Mouse (Mus musculus) midbrain, embryonic 11.5 days (tissue): Measurements from ENCODE around the gene Phf1. TPM values are rescaled to one million over a fixed set of nuclear protein-coding genes. Genes with fewer than 3 reads are reported as not detected.

Experiments used
- ATAC-seq: fragments of 200-750 bp; cut with Nextera tagmentation; 2 replicates; pipeline ENCODE4 v1.8.0; 2017; ENCODE audit warnings: moderate TSS enrichment, moderate library complexity; ENCODE audit not compliant: low FRiP score
- DNase-seq: peaks from one replicate; pipeline ENCODE4 v3.0.0; 2015; ENCODE audit warnings: low spot score; ENCODE audit errors: missing footprints
- H3K27ac ChIP-seq: fragments of 300-500 bp; sonication (generic); 2 replicates; pipeline ENCODE4 v1.5.1; 2014; ENCODE audit warnings: low read depth, low read length
- H3K27me3 ChIP-seq: fragments of 300-500 bp; sonication (generic); 2 replicates; pipeline ENCODE4 v1.6.1; 2014; ENCODE audit warnings: mild to moderate bottlenecking, low read length, moderate library complexity, mixed read lengths; ENCODE audit not compliant: control insufficient read depth, insufficient read depth
- H3K36me3 ChIP-seq: fragments of 300-500 bp; sonication (generic); 2 replicates; pipeline ENCODE4 v1.6.1; 2014; ENCODE audit warnings: mild to moderate bottlenecking, low read length, moderate library complexity, mixed read lengths; ENCODE audit not compliant: control insufficient read depth, insufficient read depth
- H3K4me1 ChIP-seq: fragments of 300-500 bp; sonication (generic); 2 replicates; pipeline ENCODE4 v1.6.1; 2014; ENCODE audit warnings: low read length; ENCODE audit not compliant: control insufficient read depth, insufficient read depth
- H3K4me2 ChIP-seq: fragments of 300-500 bp; sonication (generic); 2 replicates; pipeline ENCODE4 v1.6.1; 2014; ENCODE audit warnings: mild to moderate bottlenecking, moderate library complexity
- H3K4me3 ChIP-seq: fragments of 300-500 bp; sonication (generic); 2 replicates; pipeline ENCODE4 v1.5.1; 2014; ENCODE audit warnings: low read depth, low read length
- H3K9ac ChIP-seq: fragments of 300-500 bp; sonication (generic); 2 replicates; pipeline ENCODE4 v1.6.1; 2014; ENCODE audit warnings: low read length
- H3K9me3 ChIP-seq: fragments of 300-500 bp; sonication (generic); 2 replicates; pipeline ENCODE4 v1.6.1; 2016; ENCODE audit warnings: low read length; ENCODE audit not compliant: control insufficient read depth
- WGBS: fragments of 180-500 bp; shearing (Covaris S2); extraction: QIAGEN DNeasy Blood & Tissue Kit; methylation state at CpG from one replicate; pipeline ENCODE4 v1.1.7; 2014; 5-methylcytosine and 5-hydroxymethylcytosine counted together
- polyA plus RNA-seq: library from polyadenylated mRNA; unstranded; fragments of >200 nt; fragmentation: Nextera tagmentation; extraction: Ambion mirVana; gene quantifications from 2 replicates; pipeline ENCODE4 v1.2.1, GENCODE M21; 2014

Gene Phf1
- polyA plus RNA-seq, 1 experiment from 2014 or later = 3.6 TPM

GRCm38 (mm10) chr17:26937883-26938695, 5.2 kb downstream of the Phf1 start:
- no peaks in the 10 kb centered on the region for H3K27me3 ChIP-seq
- WGBS = 64% methylated on average over 16 of the region's 16 CpGs
- H3K4me1 ChIP-seq = peaks cover 33% of the 10 kb centered on the region
- ATAC-seq (no peak), DNase-seq (peak; percentile 80)
- peaks cover 4% of the 10 kb centered on the region for H3K36me3 ChIP-seq
- H3K9ac ChIP-seq = peak overlapping the region; percentile 77
- no peaks in the 10 kb centered on the region for H3K9me3 ChIP-seq
- peak overlapping the region; percentile 98 for H3K4me2 ChIP-seq
- H3K27ac ChIP-seq = no peak overlapping the region; the same call in 1 of the 2 replicates
- H3K4me3 ChIP-seq = peak overlapping the region; percentile 67

GRCm38 (mm10) chr17:26938731-26939130, 5.9 kb downstream of the Phf1 start:
- no peaks in the 10 kb centered on the region for H3K27me3 ChIP-seq
- H3K9ac ChIP-seq = peak overlapping the region; percentile 77
- under 1% methylated on average over 21 of the region's 22 CpGs for WGBS
- peaks cover 4% of the 10 kb centered on the region for H3K36me3 ChIP-seq
- peak overlapping the region; percentile 57 for H3K27ac ChIP-seq
- no peaks in the 10 kb centered on the region for H3K9me3 ChIP-seq
- H3K4me3 ChIP-seq = peak overlapping the region; percentile 67
- peak; percentile 91 for DNase-seq
- peak overlapping the region; percentile 98 for H3K4me2 ChIP-seq
- peaks cover 27% of the 10 kb centered on the region for H3K4me1 ChIP-seq
- ATAC-seq = peak; percentile 1; the same call in 1 of the 2 replicates

DNA sequence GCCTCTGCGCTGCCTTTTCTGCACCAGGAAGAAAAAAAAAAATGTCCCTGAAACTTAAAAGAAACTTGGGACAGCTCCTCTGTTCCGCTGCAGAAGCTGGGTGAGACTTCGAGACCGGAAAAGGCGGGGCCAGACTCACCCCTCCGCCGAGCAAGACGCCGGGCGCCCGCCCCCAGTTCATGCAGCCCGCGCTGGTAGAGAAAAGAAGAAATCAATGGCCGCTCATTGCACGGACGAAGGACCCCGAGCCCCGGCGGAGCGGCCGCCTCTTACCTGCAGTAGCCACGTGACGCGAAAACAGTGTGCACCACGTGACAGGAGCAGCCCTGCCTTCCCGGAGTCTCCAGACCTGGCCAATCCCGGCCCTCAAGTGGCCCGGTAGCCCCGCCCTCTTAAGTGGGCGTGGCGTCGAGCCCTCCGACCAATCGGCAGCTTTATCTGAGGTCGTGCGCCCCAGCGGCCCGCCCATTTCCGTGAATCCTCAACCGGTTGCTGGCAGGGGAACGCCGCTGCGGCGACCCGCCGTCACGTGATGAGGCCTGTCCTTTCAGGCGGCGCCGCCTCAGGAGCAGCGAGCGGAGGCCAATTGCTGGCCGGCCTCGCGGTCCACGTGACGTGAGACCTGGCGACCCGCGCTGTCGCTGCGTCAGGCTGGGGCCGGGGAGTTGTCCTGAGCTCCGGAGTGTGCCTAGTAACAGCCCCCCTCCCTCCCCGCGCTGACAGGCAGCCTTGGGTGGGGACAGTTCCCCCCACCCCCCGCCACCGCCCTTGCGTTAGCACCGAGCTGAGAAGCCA, 6.5 kb downstream of the Phf1 start, which contains the start of gene Cuta:
Gene Cuta, minus strand, starts transcription at position 392 of the 795 bp plus-strand sequence.
- WGBS = under 1% methylated on average over 68 of the region's 70 CpGs
- peak within 1 kb of the TSS; percentile 77 for H3K9ac ChIP-seq

DNA sequence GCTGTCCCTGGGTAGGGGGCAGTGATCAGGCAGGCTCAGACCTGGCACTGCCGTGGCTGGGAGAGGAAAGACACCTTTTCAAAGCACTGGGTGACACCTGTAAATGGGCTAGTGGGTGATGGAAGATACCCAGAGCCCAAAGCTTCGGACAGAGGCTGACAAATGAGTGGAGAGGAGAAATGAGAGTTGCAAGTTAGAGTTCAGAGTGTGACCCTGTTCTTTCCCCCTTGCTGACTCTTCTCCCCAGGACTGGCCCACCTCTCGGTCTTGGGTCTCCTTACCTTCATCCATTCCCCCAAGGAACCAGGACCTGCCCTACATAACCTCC, 7.1 kb downstream of the Phf1 start:
- Histone ChIP-seq H3K4me2 (peak overlapping the region; percentile 98), H3K27ac (peak overlapping the region; percentile 88), H3K9ac (peak overlapping the region; percentile 67), H3K36me3 (peaks cover 4% of the 10 kb centered on the region), H3K9me3 (no peaks in the 10 kb centered on the region), H3K4me1 (peaks cover 27% of the 10 kb centered on the region), H3K27me3 (no peaks in the 10 kb centered on the region), H3K4me3 (peak overlapping the region; percentile 67)
- 4% methylated on average over 3 of the region's 3 CpGs for WGBS
- DNase-seq = peak; percentile 94
- peak; percentile 0; the same call in 1 of the 2 replicates for ATAC-seq

More for the DNA sequence above, 6.5 kb downstream of the Phf1 start, which contains the start of gene Cuta:
- no peaks in the 10 kb centered on the region for H3K27me3 ChIP-seq
- peak within 1 kb of the TSS; percentile 98 for H3K4me2 ChIP-seq
- peaks cover 4% of the 10 kb centered on the region for H3K36me3 ChIP-seq
- peak; percentile 100 for DNase-seq
- no peaks in the 10 kb centered on the region for H3K9me3 ChIP-seq
- peak; percentile 95 for ATAC-seq
- peak within 1 kb of the TSS; percentile 88 for H3K27ac ChIP-seq
- H3K4me3 ChIP-seq = peak within 1 kb of the TSS; percentile 67
- H3K4me1 ChIP-seq = peaks cover 27% of the 10 kb centered on the region

GRCm38 (mm10) chr17:26941031-26941789, 8.4 kb downstream of the Phf1 start, which contains the start of gene Syngap1:
TSS of gene Syngap1 (plus strand) at chr17:26941253.
- Histone ChIP-seq H3K4me1 (peaks cover 35% of the 10 kb centered on the region), H3K9me3 (no peaks in the 10 kb centered on the region), H3K27me3 (no peaks in the 10 kb centered on the region), H3K4me3 (peak within 1 kb of the TSS; percentile 67), H3K36me3 (no peaks in the 10 kb centered on the region), H3K9ac (peak within 1 kb of the TSS; percentile 74), H3K4me2 (peak within 1 kb of the TSS; percentile 98), H3K27ac (peak within 1 kb of the TSS; percentile 88)
- DNase-seq = peak; percentile 92
- WGBS = 1% methylated on average over 22 of the region's 24 CpGs
- ATAC-seq = no peak

- peak overlapping the region; percentile 66 for H3K4me2 ChIP-seq
- no peaks in the 10 kb centered on the region for H3K27me3 ChIP-seq
- WGBS = 7% methylated on average over 4 of the region's 4 CpGs
- no peaks in the 10 kb centered on the region for H3K9me3 ChIP-seq
- peaks cover 43% of the 10 kb centered on the region for H3K4me1 ChIP-seq
- H3K9ac ChIP-seq = peak overlapping the region; percentile 74
- H3K27ac ChIP-seq = peak overlapping the region; percentile 88
- ATAC-seq (no peak), DNase-seq (peak; percentile 89)
- H3K4me3 ChIP-seq = peak overlapping the region; percentile 37
- no peaks in the 10 kb centered on the region for H3K36me3 ChIP-seq
Measured at GRCm38 (mm10) chr17:26941841-26942570, 9.2 kb downstream of the Phf1 start.

DNA sequence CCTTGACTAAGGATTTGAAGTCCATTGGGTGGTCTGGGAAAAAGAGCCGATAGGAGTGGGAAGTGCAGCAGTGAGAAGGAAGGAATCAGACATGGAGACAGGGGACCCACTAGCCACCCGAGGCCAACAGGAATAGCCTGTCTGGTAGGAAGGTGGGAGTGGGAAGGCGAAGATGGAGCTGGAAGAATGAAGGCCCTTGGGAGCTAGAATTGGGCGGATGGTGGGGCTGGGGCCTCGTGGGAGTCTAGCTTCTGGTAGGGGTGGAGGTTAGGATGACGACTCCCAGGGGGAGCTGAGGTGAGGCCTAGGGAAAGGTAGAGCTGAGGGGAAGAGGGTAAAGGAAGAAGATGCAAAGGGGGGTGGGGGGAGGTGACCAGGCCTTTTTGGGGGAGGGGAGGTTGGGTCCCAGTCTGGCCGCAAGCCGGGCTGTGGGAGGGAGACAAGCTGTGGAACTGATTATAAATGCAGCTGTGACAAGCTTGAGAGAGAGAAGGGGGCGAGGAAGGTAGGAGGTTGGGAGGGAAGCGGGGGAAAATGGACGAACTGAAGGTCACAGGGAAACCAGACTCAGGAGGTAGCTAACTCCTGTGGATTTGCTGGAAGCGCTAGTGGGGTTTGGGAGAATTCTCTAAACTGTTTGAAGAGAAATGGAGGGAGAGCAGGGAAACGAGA, 13.1 kb downstream of the Phf1 start:
- peak overlapping the region; percentile 71 for H3K9ac ChIP-seq
- H3K27ac ChIP-seq = peak overlapping the region; percentile 52

More for the DNA sequence above, 13.1 kb downstream of the Phf1 start:
- Histone ChIP-seq H3K4me2 (peak overlapping the region; percentile 78), H3K9me3 (no peaks in the 10 kb centered on the region), H3K4me1 (peaks cover 53% of the 10 kb centered on the region), H3K27me3 (no peaks in the 10 kb centered on the region), H3K36me3 (no peaks in the 10 kb centered on the region), H3K4me3 (peak overlapping the region; percentile 28)
- ATAC-seq (no peak), DNase-seq (peak; percentile 83)
- 19% methylated on average over 13 of the region's 13 CpGs for WGBS
